Mouse (Mus musculus): ENCODE measurements around the gene Coq8b.

- TF ChIP-seq CTCF (IDR thresholded peaks at IDR 0.05; ENCODE audit: low read depth, low read length) (no peak), POLR2A (IDR thresholded peaks at IDR 0.05; ENCODE audit: extremely low read depth, insufficient read depth, low read length) (no peak)
Observed at GRCm38 (mm10) chr7:27260856-27261255, 28.0 kb downstream of the Coq8b start.

Measured in liver, adult 2 months (tissue).